12 mouse cellular contexts compared by ENCODE assay signal in genomic region chr8:66457057-66457456, GRCm38 (mm10). TPM values are rescaled to one million over a fixed set of nuclear protein-coding genes. Genes with fewer than 3 reads are reported as not detected.
DNase-seq lines count a peak whose midpoint lies in the region; ATAC-seq and TF ChIP-seq lines count a peak whose summit lies in the region.
"Had no signal": no experiment of that assay in that cellular context is flagged by ENCODE, and none has a peak within 500 bp of the region (broad histone marks: within the 10 kb centered on the region; RNA-seq: fewer than 3 reads in every experiment).

No protein-coding gene starts in this region.

- no peaks in the 10 kb centered on the region for H3K4me1 ChIP-seq in kidney, embryonic 15.5 days
- H3K4me1 ChIP-seq in E14TG2a.4 (replicated peaks; ENCODE audit: low read depth, low read length), result no peaks in the 10 kb centered on the region
- no peaks in the 10 kb centered on the region for H3K4me1 ChIP-seq in forebrain, embryonic 14.5 days (ENCODE audit: control insufficient read depth, insufficient read depth, low read length)
- H3K4me1 ChIP-seq: heart, embryonic 15.5 days; lung, embryonic 15.5 days had no signal

- no peaks in the 10 kb centered on the region for H3K27me3 ChIP-seq in kidney, embryonic 15.5 days
- no peaks in the 10 kb centered on the region for H3K27me3 ChIP-seq in E14TG2a.4 (ENCODE audit: insufficient read depth, low read length)
- H3K27me3 ChIP-seq in forebrain, embryonic 14.5 days (replicated peaks; ENCODE audit: control insufficient read depth, insufficient read depth, low read length), result no peaks in the 10 kb centered on the region
- H3K27me3 ChIP-seq: heart, embryonic 15.5 days; lung, embryonic 15.5 days had no signal

- H3K4me2 ChIP-seq in kidney, embryonic 15.5 days, result no peak overlapping the region
- no peak overlapping the region for H3K4me2 ChIP-seq in forebrain, embryonic 14.5 days (ENCODE audit: low read length)
- H3K4me2 ChIP-seq: heart, embryonic 15.5 days; lung, embryonic 15.5 days had no signal

- ATAC-seq in kidney, embryonic 15.5 days (replicated peaks; ENCODE audit: low FRiP score), result no peak
- no peak for ATAC-seq in forebrain, embryonic 14.5 days
- ATAC-seq: intestine, embryonic 16.5 days had no signal

- peak; percentile 31 for TF ChIP-seq CTCF in E14TG2a.4 (conservative IDR thresholded peaks at IDR 0.05; ENCODE audit: low read length)

- no peaks in the 10 kb centered on the region for H3K9me3 ChIP-seq in kidney, embryonic 15.5 days (replicated peaks)
- no peaks in the 10 kb centered on the region for H3K9me3 ChIP-seq in E14TG2a.4 (ENCODE audit: low read length)
- H3K9me3 ChIP-seq in forebrain, embryonic 14.5 days (replicated peaks; ENCODE audit: control insufficient read depth, low read length), result no peaks in the 10 kb centered on the region
- H3K9me3 ChIP-seq: heart, embryonic 15.5 days; lung, embryonic 15.5 days had no signal

- no peak overlapping the region for H3K9ac ChIP-seq in kidney, embryonic 15.5 days
- no peak overlapping the region for H3K9ac ChIP-seq in forebrain, embryonic 14.5 days (ENCODE audit: low read length)
- H3K9ac ChIP-seq: heart, embryonic 15.5 days; lung, embryonic 15.5 days had no signal

- H3K36me3 ChIP-seq in kidney, embryonic 15.5 days, result no peaks in the 10 kb centered on the region
- H3K36me3 ChIP-seq in E14TG2a.4 (ENCODE audit: insufficient read depth, low read length), result no peaks in the 10 kb centered on the region
- H3K36me3 ChIP-seq in forebrain, embryonic 14.5 days (ENCODE audit: control insufficient read depth, insufficient read depth, low read length), result no peaks in the 10 kb centered on the region
- H3K36me3 ChIP-seq: heart, embryonic 15.5 days; lung, embryonic 15.5 days had no signal

- H3K27ac ChIP-seq in kidney, embryonic 15.5 days, result no peak overlapping the region
- H3K27ac ChIP-seq in forebrain, embryonic 14.5 days (ENCODE audit: low read depth, low read length), result no peak overlapping the region
- H3K27ac ChIP-seq: heart, embryonic 15.5 days; lung, embryonic 15.5 days had no signal

- peak; percentile 27 for DNase-seq in embryo, embryonic 11 days
- DNase-seq in embryo, embryonic 9.5 days (ENCODE audit: extremely low spot score), result no peak
- DNase-seq in kidney, postnatal 4 days, result peak; percentile 4 to 7
- peak; percentile 27 for DNase-seq in brain, adult 2 months (ENCODE audit: low read depth, low spot score)
- DNase-seq in forebrain, embryonic 14.5 days (ENCODE audit: low spot score), result no peak
- no peak for DNase-seq in heart, adult 9 months (ENCODE audit: low spot score in 2 of 2)

- no peak overlapping the region for H3K4me3 ChIP-seq in kidney, embryonic 15.5 days (replicated peaks)
- no peak overlapping the region for H3K4me3 ChIP-seq in E14TG2a.4 (replicated peaks; ENCODE audit: low read length)
- H3K4me3 ChIP-seq in forebrain, embryonic 14.5 days (ENCODE audit: low read depth, low read length), result no peak overlapping the region
- H3K4me3 ChIP-seq: heart, embryonic 15.5 days; lung, embryonic 15.5 days had no signal

RNA-seq across cellular contexts. Expression of gene Tma16, which starts 29.3 kb away (rescaled TPM):
- 14.6 and 15.9 TPM in 2 replicates for polyA plus RNA-seq in kidney, embryonic 15.5 days (2015; fragmentation: Nextera tagmentation; extraction: Ambion mirVana)
- 7.6 and 10.0 TPM in 2 replicates for polyA plus RNA-seq in forebrain, embryonic 14.5 days (2014; fragmentation: Nextera tagmentation; extraction: Ambion mirVana)

RNA-seq across cellular contexts. Expression of gene Tktl2, which starts 54.5 kb away (rescaled TPM):
- polyA plus RNA-seq in kidney, embryonic 15.5 days (2015; fragmentation: Nextera tagmentation; extraction: Ambion mirVana), result not detected in 2 replicates
- not detected in 2 replicates for polyA plus RNA-seq in forebrain, embryonic 14.5 days (2014; fragmentation: Nextera tagmentation; extraction: Ambion mirVana)
- polyA plus RNA-seq: embryonic facial prominence, embryonic 14.5 days; heart, embryonic 15.5 days; intestine, embryonic 16.5 days; lung, embryonic 15.5 days had no signal

Comparison
In these comparisons a context has a peak if more than half of its experiments do, and no peak if none do; other contexts are left out.
1. DNase-seq: peak in embryo, embryonic 11 days (single experiment), kidney, postnatal 4 days (2 of 2) and brain, adult 2 months (single experiment); none in embryo, embryonic 9.5 days (single experiment), forebrain, embryonic 14.5 days (single experiment) and heart, adult 9 months (0 of 2).